Mouse (Mus musculus): ENCODE measurements around the gene Ccn2. TPM values are rescaled to one million over a fixed set of nuclear protein-coding genes. Genes with fewer than 3 reads are reported as not detected.

Gene Ccn2
- polyA plus RNA-seq, 1 experiment from 2014 or later = 14.3 TPM

DNA sequence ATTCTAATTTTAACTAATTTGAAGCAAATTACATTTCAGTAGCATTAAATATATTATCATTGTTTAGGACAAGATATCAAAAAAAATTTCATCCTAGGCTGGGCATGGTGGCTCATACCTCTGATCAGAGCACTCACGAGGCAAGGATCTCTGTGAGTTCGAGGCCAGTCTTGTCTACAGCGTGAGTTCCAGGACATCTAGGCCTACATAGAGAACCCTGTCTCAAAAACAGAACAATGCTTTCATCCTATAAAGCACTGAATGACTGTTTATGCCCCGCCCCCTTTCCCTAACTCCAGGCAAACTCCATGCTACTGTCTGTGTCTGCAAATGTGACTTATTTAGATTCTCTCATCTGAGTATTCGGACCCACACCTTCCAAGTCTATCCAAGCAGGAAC lies 35.9 kb downstream of the Ccn2 start:
- no peak overlapping the region for H3K9ac ChIP-seq
- WGBS = 96% methylated on average over 5 of the region's 5 CpGs
- H3K4me2 ChIP-seq = no peak overlapping the region
- no peak for ATAC-seq (ENCODE audit: borderline replicate concordance, extremely low read depth, low FRiP score, low TSS enrichment)
- no peaks in the 10 kb centered on the region for H3K9me3 ChIP-seq
- H3K27ac ChIP-seq = no peak overlapping the region
- H3K4me3 ChIP-seq = no peak overlapping the region
- H3K36me3 ChIP-seq = no peaks in the 10 kb centered on the region
- H3K27me3 ChIP-seq = no peaks in the 10 kb centered on the region
- H3K4me1 ChIP-seq = peaks cover 23% of the 10 kb centered on the region

DNA sequence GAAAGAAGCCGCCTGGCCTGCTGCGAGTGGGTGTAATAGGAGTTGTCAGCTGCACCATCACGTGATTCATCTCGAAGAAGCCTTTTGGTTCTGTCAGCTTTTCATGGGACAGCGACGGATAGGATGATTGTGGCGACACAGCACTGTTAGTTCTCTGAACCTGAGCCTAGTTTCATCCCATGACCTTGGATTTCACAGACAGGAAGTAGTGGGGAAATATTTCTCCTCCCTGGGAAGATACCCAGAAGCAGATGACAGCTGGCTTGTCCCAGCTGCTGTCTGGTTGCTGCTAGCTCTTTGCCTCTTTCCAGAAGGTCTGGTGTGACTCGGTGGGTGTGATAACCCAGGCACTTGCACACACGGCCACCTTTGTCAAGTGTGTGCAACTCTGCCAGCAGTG lies 39.0 kb downstream of the Ccn2 start:
- no peak overlapping the region for H3K9ac ChIP-seq
- peak; percentile 9; the same call in 1 of the 2 replicates for ATAC-seq (ENCODE audit: borderline replicate concordance, extremely low read depth, low FRiP score, low TSS enrichment)
- no peak overlapping the region for H3K4me2 ChIP-seq
- peaks cover 32% of the 10 kb centered on the region for H3K4me1 ChIP-seq
- no peaks in the 10 kb centered on the region for H3K9me3 ChIP-seq
- 43% methylated on average over 9 of the region's 9 CpGs for WGBS
- H3K36me3 ChIP-seq = no peaks in the 10 kb centered on the region
- no peak overlapping the region for H3K4me3 ChIP-seq
- H3K27me3 ChIP-seq = no peaks in the 10 kb centered on the region
- no peak overlapping the region for H3K27ac ChIP-seq

DNA sequence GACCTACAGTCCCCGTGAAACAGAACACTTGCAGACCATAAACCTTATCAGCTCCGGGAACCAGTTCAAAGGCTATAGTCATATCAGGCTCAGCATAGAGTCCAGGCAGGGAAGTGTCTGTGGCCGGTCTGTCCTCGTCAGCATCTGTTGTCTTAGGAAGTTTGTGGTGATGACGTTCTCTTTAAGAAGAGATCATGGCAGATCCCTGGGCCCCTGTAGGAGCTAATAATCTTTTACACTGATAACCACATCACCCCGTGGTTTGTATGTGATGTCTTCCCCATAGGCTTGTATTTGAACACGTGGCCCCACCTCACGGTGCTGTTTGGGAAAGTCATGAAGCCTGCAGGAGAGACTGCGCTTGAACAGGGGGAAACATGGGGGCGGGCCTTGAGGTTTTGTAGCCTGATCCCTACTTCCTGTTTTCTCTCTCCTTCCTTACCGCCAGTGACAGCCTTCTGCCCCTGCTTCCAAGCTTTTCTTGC lies 40.1 kb downstream of the Ccn2 start:
- no peak overlapping the region for H3K27ac ChIP-seq
- peaks cover 37% of the 10 kb centered on the region for H3K4me1 ChIP-seq
- no peaks in the 10 kb centered on the region for H3K27me3 ChIP-seq
- ATAC-seq (ENCODE audit: borderline replicate concordance, extremely low read depth, low FRiP score, low TSS enrichment) = no peak
- no peaks in the 10 kb centered on the region for H3K36me3 ChIP-seq
- H3K4me3 ChIP-seq = no peak overlapping the region
- H3K9ac ChIP-seq = no peak overlapping the region
- no peaks in the 10 kb centered on the region for H3K9me3 ChIP-seq
- WGBS = 50% methylated on average over 11 of the region's 11 CpGs
- H3K4me2 ChIP-seq = no peak overlapping the region

DNA sequence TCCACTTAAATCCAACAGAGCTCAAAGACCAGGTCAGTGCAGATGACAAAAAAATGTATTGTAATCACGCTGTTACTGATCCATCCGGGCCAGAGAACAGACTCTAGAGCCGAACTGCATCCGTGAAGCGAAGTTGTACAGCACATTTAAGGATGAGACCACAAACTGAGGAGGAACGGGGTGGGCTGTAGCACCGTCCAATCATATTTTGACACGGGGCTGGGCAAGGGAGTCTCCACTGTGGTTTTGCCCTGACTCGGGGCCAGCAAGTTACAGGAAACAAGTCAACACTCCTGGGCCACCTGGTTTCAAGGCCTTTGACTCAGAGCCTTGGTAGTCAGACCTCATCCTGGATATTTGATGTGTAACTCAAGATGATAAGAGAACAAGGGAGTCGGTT lies 40.6 kb downstream of the Ccn2 start:
- no peak overlapping the region for H3K4me2 ChIP-seq
- H3K27me3 ChIP-seq = no peaks in the 10 kb centered on the region
- H3K9ac ChIP-seq = no peak overlapping the region
- no peaks in the 10 kb centered on the region for H3K9me3 ChIP-seq
- no peaks in the 10 kb centered on the region for H3K36me3 ChIP-seq
- peaks cover 42% of the 10 kb centered on the region for H3K4me1 ChIP-seq
- WGBS = 83% methylated on average over 10 of the region's 10 CpGs
- ATAC-seq (ENCODE audit: borderline replicate concordance, extremely low read depth, low FRiP score, low TSS enrichment) = no peak
- no peak overlapping the region for H3K27ac ChIP-seq
- H3K4me3 ChIP-seq = no peak overlapping the region

DNA sequence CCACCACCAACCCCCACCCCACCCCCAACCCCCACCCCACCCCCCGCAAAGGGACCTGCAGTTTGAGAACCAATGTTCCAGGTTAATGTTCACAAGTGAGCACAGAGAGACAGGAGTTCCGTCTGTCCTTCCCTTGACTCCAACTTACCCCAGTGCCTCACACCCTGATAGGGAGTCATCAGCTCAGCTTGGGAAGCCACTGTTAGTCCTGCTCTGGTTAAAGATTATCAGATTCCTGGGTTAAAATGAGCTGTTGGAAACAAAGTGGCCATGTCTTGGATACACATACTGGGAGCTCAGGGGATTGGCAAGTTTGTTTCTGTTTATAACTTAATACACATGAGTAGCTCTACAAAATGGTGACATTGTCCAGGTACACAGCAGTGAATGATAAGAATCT lies 41.7 kb downstream of the Ccn2 start:
- H3K9me3 ChIP-seq = no peaks in the 10 kb centered on the region
- no peak overlapping the region for H3K9ac ChIP-seq
- no peaks in the 10 kb centered on the region for H3K27me3 ChIP-seq
- no peak overlapping the region for H3K4me2 ChIP-seq
- no peaks in the 10 kb centered on the region for H3K36me3 ChIP-seq
- no peak overlapping the region for H3K27ac ChIP-seq
- 64% methylated on average over 2 of the region's 2 CpGs for WGBS
- H3K4me1 ChIP-seq = peaks cover 44% of the 10 kb centered on the region
- ATAC-seq (ENCODE audit: borderline replicate concordance, extremely low read depth, low FRiP score, low TSS enrichment) = no peak
- no peak overlapping the region for H3K4me3 ChIP-seq

DNA sequence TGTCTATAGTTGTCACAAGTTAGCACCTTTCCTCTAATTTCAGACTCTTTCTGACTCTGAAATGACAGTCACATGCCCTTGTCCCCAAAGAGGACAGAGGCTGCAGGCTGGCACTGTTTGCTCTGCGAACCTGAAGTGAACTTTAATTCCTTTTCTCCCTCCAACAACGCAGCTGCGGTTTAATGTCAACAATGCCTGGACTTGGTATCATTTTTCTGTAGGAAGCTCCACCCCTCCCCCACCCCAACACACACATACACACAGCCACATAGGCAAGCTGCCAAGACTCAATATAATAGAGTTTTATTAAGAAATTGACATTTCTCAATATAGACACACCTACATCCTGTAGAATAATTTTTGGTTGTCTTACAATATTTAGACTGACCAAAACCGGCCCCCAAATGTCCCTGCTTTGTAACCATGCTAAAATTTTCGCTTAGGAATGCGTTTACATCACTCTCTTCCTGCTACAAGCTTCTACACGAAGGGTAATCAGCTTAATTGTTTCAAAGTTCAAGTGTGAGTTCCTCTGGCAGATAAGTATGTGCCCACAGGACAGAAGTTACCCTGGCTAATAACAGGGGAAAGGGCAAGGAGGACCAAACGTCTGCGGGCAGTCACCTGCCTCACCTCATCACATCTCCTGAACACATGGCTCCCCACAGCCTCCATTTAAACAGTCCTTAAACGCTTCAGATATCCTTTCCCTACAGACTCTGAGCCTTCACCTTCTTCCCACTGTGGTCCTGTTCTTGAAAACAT lies 43.2 kb downstream of the Ccn2 start:
- peak overlapping the region; percentile 53 for H3K27ac ChIP-seq
- H3K4me3 ChIP-seq = no peak overlapping the region
- no peaks in the 10 kb centered on the region for H3K9me3 ChIP-seq
- no peaks in the 10 kb centered on the region for H3K27me3 ChIP-seq
- H3K9ac ChIP-seq = no peak overlapping the region
- ATAC-seq (ENCODE audit: borderline replicate concordance, extremely low read depth, low FRiP score, low TSS enrichment) = peak; percentile 11; the same call in 1 of the 2 replicates
- peaks cover 44% of the 10 kb centered on the region for H3K4me1 ChIP-seq
- H3K36me3 ChIP-seq = no peaks in the 10 kb centered on the region
- H3K4me2 ChIP-seq = peak overlapping the region; percentile 28
- WGBS = 13% methylated on average over 10 of the region's 10 CpGs

GRCm38 (mm10) chr10:24639596-24639995 lies 44.4 kb downstream of the Ccn2 start:
- Histone ChIP-seq H3K4me3 (no peak overlapping the region), H3K27me3 (no peaks in the 10 kb centered on the region), H3K4me2 (no peak overlapping the region), H3K27ac (no peak overlapping the region), H3K9ac (no peak overlapping the region), H3K4me1 (peaks cover 39% of the 10 kb centered on the region), H3K36me3 (no peaks in the 10 kb centered on the region), H3K9me3 (no peaks in the 10 kb centered on the region)
- ATAC-seq (ENCODE audit: borderline replicate concordance, extremely low read depth, low FRiP score, low TSS enrichment) = no peak
- WGBS = 59% methylated on average over 7 of the region's 7 CpGs

DNA sequence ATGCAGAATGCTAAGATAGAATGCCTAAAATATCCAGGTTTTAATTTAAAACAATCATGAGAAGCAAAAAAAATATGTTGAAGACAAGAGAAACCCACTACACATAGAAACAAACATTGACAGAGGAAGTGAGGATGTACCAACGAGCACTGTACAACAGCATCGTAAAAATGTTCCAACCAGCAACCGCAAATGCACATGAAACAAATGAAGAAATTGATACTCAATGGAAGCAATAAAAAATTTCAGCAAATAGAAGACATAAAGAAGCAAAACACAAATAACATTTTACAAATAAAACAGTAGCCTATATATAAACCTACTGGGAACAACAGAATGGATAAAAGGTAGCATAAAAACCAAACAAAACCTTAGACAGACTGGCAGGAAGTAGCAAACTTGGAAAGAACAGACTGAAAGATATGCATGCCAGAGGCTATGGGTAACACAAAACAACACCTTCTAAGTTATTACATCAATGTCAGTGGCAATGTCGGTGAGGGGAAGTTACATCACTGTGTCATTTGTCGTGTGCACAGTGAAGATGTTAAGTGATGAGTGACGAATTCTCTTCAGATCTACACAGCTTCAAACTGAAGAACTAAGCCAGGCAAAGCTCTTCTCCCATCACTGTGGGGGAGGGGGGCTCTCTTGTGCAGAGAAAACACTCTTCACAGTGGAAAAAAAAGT lies 45.1 kb downstream of the Ccn2 start:
- Histone ChIP-seq H3K4me2 (no peak overlapping the region), H3K27me3 (no peaks in the 10 kb centered on the region), H3K4me1 (peaks cover 34% of the 10 kb centered on the region), H3K36me3 (no peaks in the 10 kb centered on the region), H3K27ac (no peak overlapping the region), H3K9ac (no peak overlapping the region), H3K9me3 (no peaks in the 10 kb centered on the region), H3K4me3 (no peak overlapping the region)
- WGBS = 59% methylated on average over 6 of the region's 6 CpGs
- no peak for ATAC-seq (ENCODE audit: borderline replicate concordance, extremely low read depth, low FRiP score, low TSS enrichment)

- no peaks in the 10 kb centered on the region for H3K9me3 ChIP-seq
- no peaks in the 10 kb centered on the region for H3K36me3 ChIP-seq
- no peak for ATAC-seq (ENCODE audit: borderline replicate concordance, extremely low read depth, low FRiP score, low TSS enrichment)
- H3K9ac ChIP-seq = no peak overlapping the region
- H3K27ac ChIP-seq = no peak overlapping the region
- no peak overlapping the region for H3K4me3 ChIP-seq
- no peaks in the 10 kb centered on the region for H3K27me3 ChIP-seq
- WGBS = 49% methylated on average over 14 of the region's 14 CpGs
- H3K4me1 ChIP-seq = peaks cover 29% of the 10 kb centered on the region
- no peak overlapping the region for H3K4me2 ChIP-seq
Observed at GRCm38 (mm10) chr10:24641416-24642140, 46.3 kb downstream of the Ccn2 start.

- no peaks in the 10 kb centered on the region for H3K27me3 ChIP-seq
- no peak for ATAC-seq (ENCODE audit: borderline replicate concordance, extremely low read depth, low FRiP score, low TSS enrichment)
- H3K36me3 ChIP-seq = no peaks in the 10 kb centered on the region
- H3K4me2 ChIP-seq = no peak overlapping the region
- WGBS = 83% methylated on average over 11 of the region's 11 CpGs
- H3K9ac ChIP-seq = no peak overlapping the region
- H3K9me3 ChIP-seq = no peaks in the 10 kb centered on the region
- H3K27ac ChIP-seq = no peak overlapping the region
- H3K4me1 ChIP-seq = peaks cover 23% of the 10 kb centered on the region
- H3K4me3 ChIP-seq = no peak overlapping the region
Observed at GRCm38 (mm10) chr10:24642796-24643580, 47.7 kb downstream of the Ccn2 start.

- Histone ChIP-seq H3K4me2 (no peak overlapping the region), H3K27ac (no peak overlapping the region), H3K36me3 (no peaks in the 10 kb centered on the region), H3K27me3 (no peaks in the 10 kb centered on the region), H3K9ac (no peak overlapping the region), H3K9me3 (no peaks in the 10 kb centered on the region), H3K4me3 (no peak overlapping the region), H3K4me1 (peaks cover 7% of the 10 kb centered on the region; the same call in 1 of the 2 replicates)
- 69% methylated on average over 8 of the region's 8 CpGs for WGBS
- ATAC-seq (ENCODE audit: borderline replicate concordance, extremely low read depth, low FRiP score, low TSS enrichment) = no peak; the same call in 1 of the 2 replicates
Observed at GRCm38 (mm10) chr10:24645169-24645568, 49.9 kb downstream of the Ccn2 start.

Data from lung, embryonic 15.5 days (tissue).